Mouse (Mus musculus) adrenal gland, postnatal 4 days (tissue): ENCODE measurements around the gene Zbtb33. TPM values are rescaled to one million over a fixed set of nuclear protein-coding genes. Genes with fewer than 3 reads are reported as not detected.

ENCODE experiments used
- DNase-seq, 2 experiments: peaks; one replicate each; pipeline ENCODE4 v3.0.0; 2021 to 2022; ENCODE audit warnings: low spot score in 2 of 2, mixed read lengths in 2 of 2
- long read RNA-seq, 2 experiments: library from polyadenylated mRNA; stranded (forward); transcript quantifications; one replicate each; pipeline ENCODE4 v2.0.0; 2021
- total RNA-seq, 2 experiments: library from RNA; stranded (reverse); gene quantifications; 2 replicates each; pipeline ENCODE4 v1.2.3; 2021

Gene Zbtb33
- total RNA-seq, result 10 to 100 TPM; 32.0 to 34.8 TPM
- long read RNA-seq, experiment 1, partial matches to known transcripts, result 0 of 4 reads
- long read RNA-seq, experiment 1, other reads (novel, unspliced or antisense), result 4 of 4 reads
- long read RNA-seq, experiment 2, partial matches to known transcripts, result 0 of 4 reads
- long read RNA-seq, experiment 2, other reads (novel, unspliced or antisense), result 4 of 4 reads

- DNase-seq, result peak; percentile 57
Observed at GRCm38 (mm10) chrX:38189552-38190457, at the start of gene Zbtb33. Zbtb33 (plus strand) TSS chrX:38189793.

GRCm38 (mm10) chrX:38159097-38159496 is 30.5 kb upstream of the Zbtb33 start:
- DNase-seq, result no peak

- no peak for DNase-seq
Observed at GRCm38 (mm10) chrX:38165315-38165714, 24.3 kb upstream of the Zbtb33 start.

- no peak for DNase-seq
Observed at GRCm38 (mm10) chrX:38166064-38166463, 23.5 kb upstream of the Zbtb33 start.

- DNase-seq, result no peak
Observed at GRCm38 (mm10) chrX:38166592-38166991, 23.0 kb upstream of the Zbtb33 start.

GRCm38 (mm10) chrX:38179891-38180310 is 9.7 kb upstream of the Zbtb33 start:
- DNase-seq, result peak; percentile 5 to 21

- no peak for DNase-seq
Observed at GRCm38 (mm10) chrX:38180656-38181607, 8.7 kb upstream of the Zbtb33 start.

- DNase-seq, result peak; percentile 10 to 30
Observed at GRCm38 (mm10) chrX:38181608-38182258, 7.9 kb upstream of the Zbtb33 start.

GRCm38 (mm10) chrX:38185520-38185919 is 4.1 kb upstream of the Zbtb33 start:
- no peak for DNase-seq

- no peak for DNase-seq
Observed at GRCm38 (mm10) chrX:38190458-38190764, 818 bp downstream of the Zbtb33 start.

GRCm38 (mm10) chrX:38201816-38202215 is 12.2 kb downstream of the Zbtb33 start:
- no peak for DNase-seq

- no peak for DNase-seq
Observed at GRCm38 (mm10) chrX:38207392-38207791, 17.8 kb downstream of the Zbtb33 start.

- DNase-seq, result peak in 1 of 2 experiments; percentile 6
Observed at GRCm38 (mm10) chrX:38216986-38217675, 27.5 kb downstream of the Zbtb33 start.

- DNase-seq, result no peak
Observed at GRCm38 (mm10) chrX:38217676-38217991, 28.0 kb downstream of the Zbtb33 start.

- no peak for DNase-seq
Observed at GRCm38 (mm10) chrX:38222757-38223156, 33.2 kb downstream of the Zbtb33 start.

GRCm38 (mm10) chrX:38229888-38230287 is 40.3 kb downstream of the Zbtb33 start:
- no peak for DNase-seq

- peak in 1 of 2 experiments; percentile 9 for DNase-seq
Observed at GRCm38 (mm10) chrX:38237731-38238130, 48.1 kb downstream of the Zbtb33 start.
